Mouse (Mus musculus) MEL-GATA-1-ER (cell line): ENCODE measurements around the gene Vmn1r126.
"Not testable (repeated sequence)": the region's sequence is repeated elsewhere in the genome, so short reads cannot be mapped to it uniquely, and the experiment has no call there.

Experiments
- DNase-seq: peaks from one replicate; pipeline ENCODE4 v3.0.0-alpha.2; 2012; ENCODE audit warnings: low read depth; ENCODE audit errors: extremely low read depth

The Vmn1r126 gene

DNA sequence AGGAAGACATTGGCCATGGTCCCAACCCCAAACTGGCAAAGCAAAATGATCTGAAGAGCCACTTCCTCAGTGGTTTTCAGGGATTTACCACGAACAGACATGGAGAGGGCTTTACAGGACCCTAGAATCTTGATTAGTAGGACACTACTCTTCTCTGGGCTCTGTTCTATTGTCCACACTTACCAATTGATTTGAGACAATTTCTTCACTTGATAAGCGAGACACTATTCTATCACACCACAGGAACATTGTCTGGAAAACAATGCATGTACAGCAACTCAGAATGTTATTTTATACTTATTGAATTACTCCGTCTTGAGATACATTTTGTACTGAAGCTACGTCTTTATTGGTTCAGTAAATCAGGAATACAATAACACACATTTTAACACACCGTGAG is at the start of gene Vmn1r126:
Gene Vmn1r126 (minus strand): TSS at position 101 of the 400 bp plus-strand sequence.
- not testable (repeated sequence) for DNase-seq

DNA sequence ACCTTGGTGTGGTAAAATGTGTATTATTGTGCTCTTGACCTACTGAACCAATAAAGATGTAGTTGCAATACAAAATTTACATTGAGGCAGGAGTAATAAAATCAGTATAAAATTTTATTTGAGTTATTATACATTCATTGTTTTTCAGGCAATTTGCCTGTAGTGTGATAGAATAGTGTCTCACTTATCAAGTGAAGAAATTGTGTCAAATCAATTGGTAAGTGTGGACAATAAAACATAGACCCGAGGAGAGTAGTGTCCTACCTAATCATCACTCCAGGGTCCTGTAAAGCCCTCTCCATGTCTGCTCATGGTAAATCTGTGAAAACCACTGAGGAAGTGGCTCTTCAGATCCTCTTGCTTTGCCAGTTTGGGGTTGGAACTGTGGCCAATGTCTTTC is 47.8 kb upstream of the Vmn1r126 start, which contains the start of gene Vmn1r128:
Gene Vmn1r128 (plus strand): TSS at position 301 of the 400 bp plus-strand sequence.
- DNase-seq, result not testable (repeated sequence)

DNA sequence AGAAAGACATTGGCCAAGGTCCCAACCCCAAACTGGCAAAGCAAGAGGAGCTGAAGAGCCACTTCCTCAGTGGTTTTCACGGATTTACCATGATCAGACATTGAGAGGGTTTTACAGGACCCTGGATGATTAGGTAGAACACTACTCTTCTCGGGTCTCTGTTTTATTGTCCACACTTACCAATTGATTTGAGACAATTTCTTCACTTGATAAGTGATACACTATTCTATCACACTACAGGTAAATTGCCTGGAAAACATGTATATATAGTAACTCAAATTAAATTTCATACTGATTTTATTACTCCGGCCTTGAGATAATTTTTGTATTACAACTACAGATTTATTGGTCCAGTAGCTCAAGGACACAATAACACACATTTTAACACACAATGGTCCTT is 18.5 kb upstream of the Vmn1r126 start, which contains the start of gene Vmn1r127:
Gene Vmn1r127 (minus strand): TSS at position 101 of the 400 bp plus-strand sequence.
- not testable (repeated sequence) for DNase-seq

DNA sequence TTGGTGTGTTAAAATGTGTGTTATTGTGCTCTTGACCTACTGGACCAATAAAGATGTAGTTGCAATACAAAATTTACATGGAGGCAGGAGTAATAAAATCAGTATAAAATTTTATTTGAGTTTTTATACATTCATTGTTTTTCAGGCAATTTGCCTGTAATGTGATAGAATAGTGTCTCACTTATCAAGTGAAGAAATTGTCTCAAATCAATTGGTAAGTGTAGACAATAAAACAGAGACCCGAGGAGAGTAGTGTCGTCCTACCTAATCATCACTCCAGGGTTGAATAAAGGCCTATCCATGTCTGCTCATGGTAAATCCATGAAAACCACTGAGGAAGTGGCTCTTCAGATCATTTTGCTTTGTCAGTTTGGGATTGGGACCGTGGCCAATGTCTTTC is 29.4 kb downstream of the Vmn1r126 start, which contains the start of gene Vmn1r125:
Gene Vmn1r125 (plus strand): TSS at position 301 of the 400 bp plus-strand sequence.
- DNase-seq, result not testable (repeated sequence)

DNA sequence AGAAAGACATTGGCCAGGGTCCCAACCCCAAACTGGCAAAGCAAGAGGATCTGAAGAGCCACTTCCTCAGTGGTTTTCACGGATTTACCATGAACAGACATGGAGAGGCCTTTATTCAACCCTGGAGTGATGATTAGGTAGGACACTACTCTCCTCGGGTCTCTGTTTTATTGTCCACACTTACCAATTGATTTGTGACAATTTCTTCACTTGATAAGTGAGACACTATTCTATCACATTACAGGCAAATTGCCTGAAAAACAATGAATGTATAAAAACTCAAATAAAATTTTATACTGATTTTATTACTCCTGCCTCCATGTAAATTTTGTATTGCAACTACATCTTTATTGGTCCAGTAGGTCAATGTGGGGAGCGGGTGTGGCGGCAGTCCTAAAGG is 40.8 kb downstream of the Vmn1r126 start, which contains the start of gene Vmn1r124:
Gene Vmn1r124 (minus strand): TSS at position 101 of the 400 bp plus-strand sequence.
- not testable (repeated sequence) for DNase-seq
